ENCODE assay signal across 9 mouse cellular contexts in genomic region chr3:105275241-105275640, GRCm38 (mm10).
DNase-seq lines count a peak whose midpoint lies in the region; ATAC-seq and TF ChIP-seq lines count a peak whose summit lies in the region.
"Had no signal": no experiment of that assay in that cellular context is flagged by ENCODE, and none has a peak within 500 bp of the region (broad histone marks: within the 10 kb centered on the region; RNA-seq: fewer than 3 reads in every experiment).

No protein-coding gene starts in this region.

- H3K27ac ChIP-seq in hindbrain, postnatal 0 days = no peak overlapping the region

- H3K4me1 ChIP-seq in hindbrain, postnatal 0 days (ENCODE audit: insufficient read depth, low read length) = no peaks in the 10 kb centered on the region; the same call in 1 of the 2 replicates
- H3K4me1 ChIP-seq: megakaryocyte, embryonic 14.5 days had no signal

- 30% methylated on average over 4 of the region's 4 CpGs for WGBS in hindbrain, postnatal 0 days

- no peaks in the 10 kb centered on the region for H3K9me3 ChIP-seq in hindbrain, postnatal 0 days (ENCODE audit: low read length)
- H3K9me3 ChIP-seq: megakaryocyte, embryonic 14.5 days had no signal

- H3K9ac ChIP-seq in hindbrain, postnatal 0 days (replicated peaks; ENCODE audit: low read length) = no peak overlapping the region

- H3K4me3 ChIP-seq in hindbrain, postnatal 0 days (ENCODE audit: low read length) = no peak overlapping the region
- H3K4me3 ChIP-seq: megakaryocyte, embryonic 14.5 days had no signal

- TF ChIP-seq CTCF in hindbrain, postnatal 0 days (IDR thresholded peaks at IDR 0.05; ENCODE audit: low read depth) = no peak

- H3K27me3 ChIP-seq in hindbrain, postnatal 0 days (ENCODE audit: insufficient read depth, low read length) = no peaks in the 10 kb centered on the region

- peak; percentile 44 to 73 for DNase-seq in adrenal gland, adult (ENCODE audit: inconsistent age in 2 of 2, low spot score in 1 of 2)
- no peak for DNase-seq in adrenal gland, adult 8-10 months
- peak; percentile 11 for DNase-seq in right cerebral cortex, postnatal 14 days
- no peak for DNase-seq in right cerebral cortex, postnatal 36 days (ENCODE audit: low spot score in 2 of 2)
- peak; percentile 55 for DNase-seq in hindbrain, postnatal 0 days (ENCODE audit: low spot score)
- no peak for DNase-seq in frontal cortex, postnatal 25 days (ENCODE audit: low spot score in 2 of 2)
- DNase-seq in left cerebral cortex, adult 9 months (ENCODE audit: low spot score in 2 of 2) = no peak

- ATAC-seq in hindbrain, postnatal 0 days = no peak
- peak; percentile 63; the same call in 1 of the 2 replicates for ATAC-seq in megakaryocyte-erythroid progenitor cell, adult 5-6 weeks (replicated peaks; ENCODE audit: low FRiP score, low TSS enrichment, poor library complexity, severe bottlenecking)

- no peak overlapping the region for H3K4me2 ChIP-seq in hindbrain, postnatal 0 days (ENCODE audit: low read depth, low read length)

- no peaks in the 10 kb centered on the region for H3K36me3 ChIP-seq in hindbrain, postnatal 0 days (ENCODE audit: insufficient read depth, low read length)

Comparison
In these comparisons a context has a peak if more than half of its experiments do, and no peak if none do; other contexts are left out.
1. DNase-seq: peak in adrenal gland, adult (2 of 2), right cerebral cortex, postnatal 14 days (single experiment) and hindbrain, postnatal 0 days (single experiment); none in adrenal gland, adult 8-10 months (single experiment), right cerebral cortex, postnatal 36 days (0 of 2), frontal cortex, postnatal 25 days (0 of 2) and left cerebral cortex, adult 9 months (0 of 2).